Mouse (Mus musculus) testis, adult 2 months (tissue): ENCODE results near the gene Dcun1d5.

Experiments used
- CTCF ChIP-seq: fragments of 200-500 bp; IDR thresholded peaks from 2 replicates; pipeline ENCODE4 v1.5.1; 2012; ENCODE audit warnings: low read depth, mild to moderate bottlenecking, inconsistent platforms, low read length, moderate library complexity; ENCODE audit not compliant: control insufficient read depth, insufficient read depth, insufficient replicate concordance
- POLR2A ChIP-seq: fragments of 200-500 bp; IDR thresholded peaks from 2 replicates; pipeline ENCODE4 v1.6.1; 2012; ENCODE audit warnings: low read depth, mild to moderate bottlenecking, inconsistent platforms, low read length, moderate library complexity; ENCODE audit not compliant: control insufficient read depth

GRCm38 (mm10) chr9:7176618-7177610, 7.4 kb upstream of the Dcun1d5 start:
- no peak for TF ChIP-seq CTCF
- TF ChIP-seq POLR2A = peak; percentile 88; the same call in 1 of the 2 replicates
